Mouse (Mus musculus) MEL (cell line): ENCODE measurements at regions not wholly inside any gene's neighbourhood (a gene's known extent, or its start where the extent isn't known, plus 50 kb on each side); places are given as distances from the start of the nearest gene placed in this dataset.

ENCODE experiments used
- DNase-seq: peaks from one replicate; pipeline ENCODE4 v3.0.0; 2011; ENCODE audit warnings: low read depth, low spot score
- H3K27ac ChIP-seq: 2 replicates; pipeline ENCODE4 v1.5.1; 2012; ENCODE audit warnings: low read depth, mild to moderate bottlenecking, control low read depth, low read length, moderate library complexity; ENCODE audit not compliant: control insufficient read depth
- H3K27me3 ChIP-seq, 2 experiments: fragments of 150-350 bp in 1 of 2; sonication (generic) in 1 of 2; 2 replicates each; pipeline ENCODE4 v1.6.1; 2012; ENCODE audit warnings: low read length in 2 of 2, mild to moderate bottlenecking in 2 of 2, improper control_type of control experiment in 1 of 2, moderate library complexity in 1 of 2; ENCODE audit not compliant: insufficient read depth in 2 of 2, control insufficient read depth in 1 of 2
- H3K36me3 ChIP-seq, 2 experiments: 2 replicates each; pipeline ENCODE4 v1.6.1; 2012 to 2014; ENCODE audit warnings: low read length in 2 of 2, improper control_type of control experiment in 1 of 2, inconsistent platforms in 1 of 2, mild to moderate bottlenecking in 1 of 2; ENCODE audit not compliant: insufficient read depth in 2 of 2, control insufficient read depth in 1 of 2
- H3K4me1 ChIP-seq, 2 experiments: fragments of 150-350 bp in 1 of 2; sonication (generic) in 1 of 2; 2 replicates each; pipeline ENCODE4 v1.6.1; 2012; ENCODE audit warnings: low read length in 2 of 2, improper control_type of control experiment in 1 of 2, mild to moderate bottlenecking in 1 of 2; ENCODE audit not compliant: insufficient read depth in 2 of 2, control insufficient read depth in 1 of 2
- H3K4me3 ChIP-seq, 2 experiments: fragments of 150-350 bp in 1 of 2; sonication (generic) in 1 of 2; 2 replicates each; pipeline ENCODE4 v1.5.1; 2012; ENCODE audit warnings: low read depth in 2 of 2, low read length in 2 of 2, mild to moderate bottlenecking in 2 of 2, moderate library complexity in 2 of 2, control low read depth in 1 of 2, improper control_type of control experiment in 1 of 2; ENCODE audit not compliant: control insufficient read depth in 1 of 2, insufficient read depth in 1 of 2
- H3K79me2 ChIP-seq: 2 replicates; pipeline ENCODE4 v1.6.1; 2012; ENCODE audit warnings: mild to moderate bottlenecking, low read length, moderate library complexity; ENCODE audit not compliant: control insufficient read depth, poor library complexity, insufficient read depth
- H3K9ac ChIP-seq: 2 replicates; pipeline ENCODE4 v1.6.1; 2012; ENCODE audit warnings: low read depth, mild to moderate bottlenecking, control low read depth, low read length, moderate library complexity; ENCODE audit not compliant: control insufficient read depth, poor library complexity, severe bottlenecking
- H3K9me3 ChIP-seq: fragments of 150-350 bp; sonication (generic); replicated peaks from 2 replicates; pipeline ENCODE4 v1.6.1; 2012; ENCODE audit warnings: mild to moderate bottlenecking, low read length, improper control_type of control experiment, moderate library complexity; ENCODE audit not compliant: insufficient read depth
- BHLHE40 ChIP-seq: IDR thresholded peaks from 2 replicates; pipeline ENCODE4 v1.6.1; 2012; ENCODE audit warnings: low read depth, mild to moderate bottlenecking, inconsistent platforms, low read length, improper control_type of control experiment, borderline replicate concordance
- CHD1 ChIP-seq: IDR thresholded peaks from 2 replicates; pipeline ENCODE4 v1.6.1; 2012; ENCODE audit warnings: low read depth, mild to moderate bottlenecking, inconsistent platforms, low read length, improper control_type of control experiment
- CHD2 ChIP-seq: IDR thresholded peaks from 2 replicates; pipeline ENCODE4 v1.6.1; 2011; ENCODE audit warnings: low read length, improper control_type of control experiment
- CTCF ChIP-seq, 3 experiments: IDR thresholded peaks in 2 of 3; conservative IDR thresholded peaks in 1 of 3; 2 replicates each; pipeline ENCODE4 v1.5.1; 2011 to 2012; ENCODE audit warnings: low read length in 3 of 3, low read depth in 2 of 3, mild to moderate bottlenecking in 2 of 3, improper control_type of control experiment in 1 of 3, inconsistent platforms in 1 of 3, mixed read lengths in 1 of 3, moderate library complexity in 1 of 3; ENCODE audit not compliant: control insufficient read depth in 1 of 3, insufficient read depth in 1 of 3, poor library complexity in 1 of 3, severe bottlenecking in 1 of 3
- ELF1 ChIP-seq: IDR thresholded peaks from 2 replicates; pipeline ENCODE4 v1.6.1; 2014; ENCODE audit warnings: low read depth, mild to moderate bottlenecking, inconsistent platforms, low read length, improper control_type of control experiment, moderate library complexity
- EP300 ChIP-seq, 2 experiments: IDR thresholded peaks; 2 replicates each; pipeline ENCODE4 v1.6.1; 2011; ENCODE audit warnings: improper control_type of control experiment in 2 of 2, low read length in 2 of 2, low read depth in 1 of 2, mild to moderate bottlenecking in 1 of 2
- ETS1 ChIP-seq: IDR thresholded peaks from 2 replicates; pipeline ENCODE4 v1.6.1; 2012; ENCODE audit warnings: low read depth, mild to moderate bottlenecking, inconsistent platforms, low read length, improper control_type of control experiment, moderate library complexity
- GATA1 ChIP-seq: IDR thresholded peaks from 2 replicates; pipeline ENCODE4 v1.6.1; 2011; ENCODE audit warnings: low read depth, low read length, improper control_type of control experiment
- HCFC1 ChIP-seq: IDR thresholded peaks from 2 replicates; pipeline ENCODE4 v1.6.1; 2012; ENCODE audit warnings: low read depth, mild to moderate bottlenecking, inconsistent platforms, low read length, improper control_type of control experiment, moderate library complexity
- MAFK ChIP-seq: IDR thresholded peaks from 2 replicates; pipeline ENCODE4 v1.6.1; 2011; ENCODE audit warnings: low read depth, mild to moderate bottlenecking, low read length, improper control_type of control experiment, borderline replicate concordance
- MAX ChIP-seq: IDR thresholded peaks from 2 replicates; pipeline ENCODE4 v1.6.1; 2011; ENCODE audit warnings: low read length, improper control_type of control experiment
- MAZ ChIP-seq: IDR thresholded peaks from 2 replicates; pipeline ENCODE4 v1.6.1; 2012; ENCODE audit warnings: low read depth, mild to moderate bottlenecking, inconsistent platforms, low read length, improper control_type of control experiment
- MEF2A ChIP-seq: IDR thresholded peaks from 2 replicates; pipeline ENCODE4 v1.6.1; 2014; ENCODE audit warnings: low read depth, mild to moderate bottlenecking, inconsistent platforms, low read length, improper control_type of control experiment; ENCODE audit not compliant: poor library complexity, insufficient replicate concordance, severe bottlenecking; ENCODE audit errors: extremely low read depth
- MXI1 ChIP-seq: IDR thresholded peaks from 2 replicates; pipeline ENCODE4 v1.6.1; 2011; ENCODE audit warnings: mild to moderate bottlenecking, low read depth, low read length, improper control_type of control experiment
- MYB ChIP-seq: IDR thresholded peaks from 2 replicates; pipeline ENCODE4 v1.6.1; 2011; ENCODE audit warnings: mild to moderate bottlenecking, low read depth, low read length, improper control_type of control experiment
- NRF1 ChIP-seq: IDR thresholded peaks from 2 replicates; pipeline ENCODE4 v1.6.1; 2014; ENCODE audit warnings: low read depth, mild to moderate bottlenecking, inconsistent platforms, low read length, improper control_type of control experiment, moderate library complexity; ENCODE audit not compliant: poor library complexity, insufficient read depth, severe bottlenecking
- POLR2AphosphoS5 ChIP-seq: IDR thresholded peaks from 2 replicates; pipeline ENCODE4 v1.6.1; 2012; ENCODE audit warnings: low read depth, borderline replicate concordance, mild to moderate bottlenecking, inconsistent platforms, low read length, moderate library complexity, mixed read lengths
- RAD21 ChIP-seq: IDR thresholded peaks from 2 replicates; pipeline ENCODE4 v1.6.1; 2011; ENCODE audit warnings: mild to moderate bottlenecking, low read depth, low read length, improper control_type of control experiment
- RCOR1 ChIP-seq: IDR thresholded peaks from 2 replicates; pipeline ENCODE4 v1.6.1; 2012; ENCODE audit warnings: low read depth, mild to moderate bottlenecking, inconsistent platforms, low read length, improper control_type of control experiment
- SIN3A ChIP-seq: IDR thresholded peaks from 2 replicates; pipeline ENCODE4 v1.6.1; 2012; ENCODE audit warnings: low read length, improper control_type of control experiment, inconsistent platforms
- TBP ChIP-seq: IDR thresholded peaks from 2 replicates; pipeline ENCODE4 v1.8.0; 2011; ENCODE audit warnings: low read depth, low read length, improper control_type of control experiment
- TCF12 ChIP-seq: IDR thresholded peaks from 2 replicates; pipeline ENCODE4 v1.6.1; 2014; ENCODE audit warnings: low read depth, mild to moderate bottlenecking, inconsistent platforms, low read length, improper control_type of control experiment, moderate library complexity
- USF1 ChIP-seq: IDR thresholded peaks from 2 replicates; pipeline ENCODE4 v1.6.1; 2014; ENCODE audit warnings: low read depth, mild to moderate bottlenecking, inconsistent platforms, low read length, improper control_type of control experiment, moderate library complexity
- USF2 ChIP-seq, 2 experiments: IDR thresholded peaks; 2 replicates each; pipeline ENCODE4 v1.6.1; 2011 to 2012; ENCODE audit warnings: improper control_type of control experiment in 2 of 2, low read length in 2 of 2, borderline replicate concordance in 1 of 2, inconsistent platforms in 1 of 2, low read depth in 1 of 2, mild to moderate bottlenecking in 1 of 2; ENCODE audit not compliant: insufficient read depth in 1 of 2
- ZC3H11A ChIP-seq: IDR thresholded peaks from 2 replicates; pipeline ENCODE4 v1.6.1; 2012; ENCODE audit warnings: low read depth, mild to moderate bottlenecking, inconsistent platforms, low read length, improper control_type of control experiment
- ZKSCAN1 ChIP-seq: IDR thresholded peaks from 2 replicates; pipeline ENCODE4 v1.6.1; 2012; ENCODE audit warnings: low read depth, mild to moderate bottlenecking, inconsistent platforms, low read length, improper control_type of control experiment, moderate library complexity
- ZMIZ1 ChIP-seq: IDR thresholded peaks from 2 replicates; pipeline ENCODE4 v1.6.1; 2012; ENCODE audit warnings: low read depth, mild to moderate bottlenecking, inconsistent platforms, low read length, improper control_type of control experiment, moderate library complexity

DNA sequence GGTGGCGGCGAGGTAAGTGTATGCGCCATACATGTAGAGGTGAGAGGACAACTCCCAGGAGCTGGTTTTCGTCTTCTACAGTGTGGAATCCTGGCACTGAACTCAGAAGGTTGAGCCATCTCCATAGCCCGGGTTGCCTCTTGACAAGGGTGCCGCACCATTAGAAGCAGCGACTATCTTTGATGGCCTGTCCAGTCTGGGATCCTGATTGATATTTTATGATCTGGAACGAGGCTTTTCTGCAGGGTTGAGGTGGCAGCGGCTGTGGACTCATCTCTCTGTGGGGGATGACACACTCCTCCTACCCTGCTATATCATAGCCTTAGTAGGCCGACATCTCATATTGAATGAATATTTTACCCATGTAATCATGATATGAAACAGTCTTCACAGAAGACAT is 191.0 kb upstream of the Fam241a start:
- no peaks in the 10 kb centered on the region for H3K4me1 ChIP-seq
- no peak for DNase-seq
- no peak overlapping the region for H3K27ac ChIP-seq
- H3K9me3 ChIP-seq = no peaks in the 10 kb centered on the region
- H3K9ac ChIP-seq = no peak overlapping the region
- no peak overlapping the region for H3K4me3 ChIP-seq
- H3K36me3 ChIP-seq = no peaks in the 10 kb centered on the region
- 0 out of 4 replicates have a peak, but pooled peaks cover 0 to 1% of the 10 kb centered on the region in 2 experiments for H3K27me3 ChIP-seq
- H3K79me2 ChIP-seq = no peaks in the 10 kb centered on the region
- TF ChIP-seq ZMIZ1 (no peak), MAFK (no peak), NRF1 (no peak), MXI1 (no peak), USF2 (IDR thresholded peaks at IDR 0.05; ENCODE audit: borderline replicate concordance in 1 of 2, insufficient read depth in 1 of 2, low read depth in 1 of 2, low read length in 2 of 2) (no peak), GATA1 (no peak), BHLHE40 (no peak), EP300 (IDR thresholded peaks at IDR 0.05; ENCODE audit: low read depth in 1 of 2, low read length in 2 of 2) (no peak), HCFC1 (no peak), RCOR1 (no peak), MYB (no peak), ELF1 (no peak), SIN3A (no peak), USF1 (no peak), POLR2AphosphoS5 (no peak), ZC3H11A (no peak), CHD2 (no peak), MAZ (no peak), TCF12 (no peak)

DNA sequence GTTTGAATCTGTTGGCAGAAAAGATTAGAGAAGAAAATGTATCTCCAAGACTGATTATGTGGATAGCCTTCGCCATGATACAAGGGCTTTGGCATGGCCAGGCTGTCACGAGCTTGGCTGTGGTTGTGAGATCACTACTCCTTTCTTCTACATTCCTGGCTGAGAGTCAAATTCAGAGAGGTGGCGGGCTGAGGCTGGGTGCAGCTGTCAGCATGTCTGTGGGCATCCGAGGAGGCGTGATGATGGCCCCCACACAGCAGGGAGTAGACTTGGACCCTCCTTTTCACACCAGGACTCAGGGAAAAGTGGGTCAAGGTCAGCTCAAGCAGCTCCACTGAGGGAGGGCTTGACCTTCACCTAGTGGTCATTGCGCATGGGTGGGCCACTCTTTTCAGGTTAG is 186.3 kb upstream of the Fam241a start:
- TF ChIP-seq MAFK (no peak), RAD21 (no peak), CHD1 (no peak), ZC3H11A (no peak), MXI1 (no peak), NRF1 (no peak), ZKSCAN1 (no peak), ELF1 (no peak), CTCF (IDR thresholded peaks at IDR 0.05 in 2 of 3, conservative IDR thresholded peaks at IDR 0.05 in 1 of 3; ENCODE audit: control insufficient read depth in 1 of 3, insufficient read depth in 1 of 3, low read depth in 2 of 3, low read length in 3 of 3, poor library complexity in 1 of 3, severe bottlenecking in 1 of 3) (no peak), POLR2AphosphoS5 (no peak), SIN3A (no peak), BHLHE40 (no peak), MEF2A (no peak), MAX (no peak), TBP (no peak), USF1 (no peak), ETS1 (no peak)
- Histone ChIP-seq H3K79me2 (no peaks in the 10 kb centered on the region), H3K4me1 (no peaks in the 10 kb centered on the region), H3K9me3 (no peaks in the 10 kb centered on the region), H3K4me3 (no peak overlapping the region), H3K9ac (no peak overlapping the region), H3K27ac (no peak overlapping the region), H3K27me3 (peaks cover 0 to 1% of the 10 kb centered on the region in 2 experiments; a peak in 1 of 4 replicates), H3K36me3 (no peaks in the 10 kb centered on the region)
- no peak for DNase-seq
